Mouse (Mus musculus) naive thymus-derived CD4-positive, alpha-beta T cell, adult 2 months (primary cell): Measurements from ENCODE around the gene Aatk.

ENCODE experiments used
- DNase-seq: peaks from one replicate; pipeline ENCODE4 v3.0.0-alpha.2; 2011; ENCODE audit warnings: low read depth

Aatk gene

GRCm38 (mm10) chr11:120022216-120022615, 24.8 kb downstream of the Aatk start:
- no peak for DNase-seq

GRCm38 (mm10) chr11:120021367-120021766, 25.6 kb downstream of the Aatk start:
- DNase-seq, result no peak

- DNase-seq, result no peak
Observed at GRCm38 (mm10) chr11:120019542-120020440, 27.2 kb downstream of the Aatk start.

GRCm38 (mm10) chr11:120017011-120017410, 30.0 kb downstream of the Aatk start:
- DNase-seq, result no peak

GRCm38 (mm10) chr11:120014758-120015157, 32.2 kb downstream of the Aatk start:
- no peak for DNase-seq

GRCm38 (mm10) chr11:120013174-120013711, 33.7 kb downstream of the Aatk start:
- DNase-seq, result peak; percentile 84

- no peak for DNase-seq
Observed at GRCm38 (mm10) chr11:120012702-120013101, 34.3 kb downstream of the Aatk start.

- DNase-seq, result no peak
Observed at GRCm38 (mm10) chr11:120011761-120012560, 35.0 kb downstream of the Aatk start.

- no peak for DNase-seq
Observed at GRCm38 (mm10) chr11:120011114-120011760, 35.7 kb downstream of the Aatk start.

GRCm38 (mm10) chr11:120009937-120010336, 37.0 kb downstream of the Aatk start:
- DNase-seq, result no peak

GRCm38 (mm10) chr11:120008956-120009355, 38.0 kb downstream of the Aatk start:
- no peak for DNase-seq

GRCm38 (mm10) chr11:120008501-120008900, 38.5 kb downstream of the Aatk start:
- DNase-seq, result no peak

- no peak for DNase-seq
Observed at GRCm38 (mm10) chr11:120007496-120008080, 39.4 kb downstream of the Aatk start.

- no peak for DNase-seq
Observed at GRCm38 (mm10) chr11:120005434-120006317, 41.3 kb downstream of the Aatk start.

GRCm38 (mm10) chr11:120002634-120003220, 44.2 kb downstream of the Aatk start:
- no peak for DNase-seq

GRCm38 (mm10) chr11:120002041-120002440, 44.9 kb downstream of the Aatk start:
- DNase-seq, result no peak

- DNase-seq, result no peak
Observed at GRCm38 (mm10) chr11:119997351-119997750, 49.6 kb downstream of the Aatk start.

GRCm38 (mm10) chr11:119991338-119991678, 55.7 kb downstream of the Aatk start:
- peak; percentile 89 for DNase-seq

GRCm38 (mm10) chr11:119990658-119991337, 56.2 kb downstream of the Aatk start:
- no peak for DNase-seq

GRCm38 (mm10) chr11:119989115-119989564, 57.8 kb downstream of the Aatk start:
- DNase-seq, result no peak
